Mouse (Mus musculus) kidney, postnatal 25 days (tissue): Measurements from ENCODE around the gene Olfr1299.

Experiments
- DNase-seq, 2 experiments: peaks; one replicate each; pipeline ENCODE4 v3.0.0; 2021; ENCODE audit warnings: mixed read lengths in 2 of 2

Olfr1299 gene

GRCm38 (mm10) chr2:111661119-111661518 lies at the start of gene Olfr1299:
TSS of gene Olfr1299 (plus strand) at chr2:111661419.
- no peak for DNase-seq

GRCm38 (mm10) chr2:111626397-111626796 lies 34.8 kb upstream of the Olfr1299 start, which contains the start of gene Olfr1297:
TSS of gene Olfr1297 (minus strand) at chr2:111626497.
- DNase-seq: no peak

- DNase-seq: no peak
Measured at GRCm38 (mm10) chr2:111649101-111649500, 12.1 kb upstream of the Olfr1299 start, which contains the start of gene Olfr1298. TSS of gene Olfr1298 (minus strand) at chr2:111649201.
